Mouse (Mus musculus): ENCODE measurements around the gene Phlpp1. TPM values are rescaled to one million over a fixed set of nuclear protein-coding genes. Genes with fewer than 3 reads are reported as not detected.

The Phlpp1 gene
- polyA plus RNA-seq, 1 experiment from 2014 or later = 3.5 TPM

- Histone ChIP-seq H3K27ac (no peak overlapping the region), H3K9me3 (no peaks in the 10 kb centered on the region), H3K4me1 (no peaks in the 10 kb centered on the region; the same call in 1 of the 2 replicates), H3K36me3 (no peaks in the 10 kb centered on the region), H3K9ac (no peak overlapping the region), H3K4me3 (replicated peaks) (no peak overlapping the region), H3K4me2 (no peak overlapping the region), H3K27me3 (replicated peaks) (no peaks in the 10 kb centered on the region)
- ATAC-seq (ENCODE audit: insufficient read depth, low FRiP score, low read depth) = no peak
- 26% methylated on average over 1 of the region's 1 CpGs for WGBS
Measured at GRCm38 (mm10) chr1:106380465-106380864, 208.9 kb downstream of the Phlpp1 start.

GRCm38 (mm10) chr1:106386542-106386941 is 215.0 kb downstream of the Phlpp1 start:
- Histone ChIP-seq H3K27me3 (replicated peaks) (no peaks in the 10 kb centered on the region), H3K9me3 (no peaks in the 10 kb centered on the region), H3K4me1 (no peaks in the 10 kb centered on the region), H3K9ac (no peak overlapping the region), H3K36me3 (no peaks in the 10 kb centered on the region), H3K27ac (no peak overlapping the region), H3K4me3 (replicated peaks) (no peak overlapping the region), H3K4me2 (no peak overlapping the region)
- ATAC-seq (ENCODE audit: insufficient read depth, low FRiP score, low read depth) = no peak
- 61% methylated on average over 5 of the region's 5 CpGs for WGBS

DNA sequence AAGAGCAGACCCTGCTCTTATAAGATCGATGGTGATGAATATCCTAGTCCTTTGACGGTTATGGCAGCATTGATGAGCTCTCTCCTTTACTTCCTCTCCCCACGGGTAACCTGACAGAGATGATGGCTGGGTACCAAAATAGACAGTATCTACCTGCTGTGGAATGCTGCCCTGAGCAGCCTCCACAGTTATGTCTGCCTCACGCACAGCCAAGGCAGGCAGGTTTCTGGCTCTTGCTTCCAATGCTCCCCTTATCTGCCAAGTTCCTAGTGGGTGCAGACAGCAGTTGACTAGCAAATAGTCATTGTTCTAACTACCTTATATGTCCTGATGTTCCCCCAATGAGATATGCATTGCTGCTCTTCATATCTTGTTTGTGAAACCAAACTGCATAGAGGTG is 215.7 kb downstream of the Phlpp1 start:
- WGBS = 88% methylated on average over 4 of the region's 4 CpGs
- H3K4me2 ChIP-seq = no peak overlapping the region
- H3K9ac ChIP-seq = no peak overlapping the region
- no peak overlapping the region for H3K27ac ChIP-seq
- H3K9me3 ChIP-seq = no peaks in the 10 kb centered on the region
- no peaks in the 10 kb centered on the region for H3K4me1 ChIP-seq
- H3K36me3 ChIP-seq = no peaks in the 10 kb centered on the region
- no peak overlapping the region for H3K4me3 ChIP-seq (replicated peaks)
- no peaks in the 10 kb centered on the region for H3K27me3 ChIP-seq (replicated peaks)
- no peak for ATAC-seq (ENCODE audit: insufficient read depth, low FRiP score, low read depth)

GRCm38 (mm10) chr1:106389673-106390072 is 218.1 kb downstream of the Phlpp1 start:
- ATAC-seq (ENCODE audit: insufficient read depth, low FRiP score, low read depth) = no peak
- no peaks in the 10 kb centered on the region for H3K27me3 ChIP-seq (replicated peaks)
- no peak overlapping the region for H3K9ac ChIP-seq
- H3K4me1 ChIP-seq = no peaks in the 10 kb centered on the region
- no peak overlapping the region for H3K4me3 ChIP-seq (replicated peaks)
- no peak overlapping the region for H3K27ac ChIP-seq
- 11% methylated on average over 5 of the region's 5 CpGs for WGBS
- no peaks in the 10 kb centered on the region for H3K9me3 ChIP-seq
- no peaks in the 10 kb centered on the region for H3K36me3 ChIP-seq
- no peak overlapping the region for H3K4me2 ChIP-seq

GRCm38 (mm10) chr1:106393072-106393471 is 221.5 kb downstream of the Phlpp1 start:
- Histone ChIP-seq H3K9me3 (no peaks in the 10 kb centered on the region), H3K27me3 (replicated peaks) (no peaks in the 10 kb centered on the region), H3K4me3 (replicated peaks) (no peak overlapping the region), H3K9ac (no peak overlapping the region), H3K36me3 (no peaks in the 10 kb centered on the region), H3K4me1 (no peaks in the 10 kb centered on the region), H3K27ac (no peak overlapping the region), H3K4me2 (no peak overlapping the region)
- ATAC-seq (ENCODE audit: insufficient read depth, low FRiP score, low read depth) = no peak
- WGBS = 83% methylated on average over 6 of the region's 6 CpGs

DNA sequence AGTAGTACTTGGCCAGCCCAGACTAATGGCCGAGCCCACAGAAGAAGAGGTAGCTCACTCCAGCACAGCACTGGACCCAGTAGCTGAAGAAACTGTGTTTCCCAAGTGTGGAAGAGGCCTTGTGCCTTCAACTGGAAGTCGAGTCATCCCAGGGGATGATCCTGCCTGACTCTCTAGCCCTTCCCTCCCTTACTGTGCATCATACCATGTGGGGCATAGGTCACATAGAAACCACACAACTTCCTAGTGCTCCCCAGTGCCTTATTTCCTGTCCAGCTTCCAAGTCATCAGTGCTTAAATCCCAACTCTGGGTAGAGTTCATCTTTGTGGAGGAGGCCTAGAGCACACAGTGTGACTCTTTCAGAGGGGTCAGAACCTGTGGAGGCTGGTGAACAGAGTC is 223.1 kb downstream of the Phlpp1 start:
- H3K4me1 ChIP-seq = no peaks in the 10 kb centered on the region
- H3K36me3 ChIP-seq = no peaks in the 10 kb centered on the region
- H3K9me3 ChIP-seq = no peaks in the 10 kb centered on the region
- H3K27ac ChIP-seq = no peak overlapping the region
- no peak overlapping the region for H3K4me2 ChIP-seq
- no peak overlapping the region for H3K9ac ChIP-seq
- no peak overlapping the region for H3K4me3 ChIP-seq (replicated peaks)
- no peak for ATAC-seq (ENCODE audit: insufficient read depth, low FRiP score, low read depth)
- H3K27me3 ChIP-seq (replicated peaks) = no peaks in the 10 kb centered on the region
- WGBS = 79% methylated on average over 2 of the region's 2 CpGs

GRCm38 (mm10) chr1:106395476-106395875 is 223.9 kb downstream of the Phlpp1 start:
- no peak overlapping the region for H3K4me2 ChIP-seq
- no peaks in the 10 kb centered on the region for H3K27me3 ChIP-seq (replicated peaks)
- no peaks in the 10 kb centered on the region for H3K36me3 ChIP-seq
- no peaks in the 10 kb centered on the region for H3K4me1 ChIP-seq
- H3K9me3 ChIP-seq = no peaks in the 10 kb centered on the region
- 7% methylated on average over 2 of the region's 2 CpGs for WGBS
- no peak overlapping the region for H3K9ac ChIP-seq
- no peak overlapping the region for H3K27ac ChIP-seq
- no peak overlapping the region for H3K4me3 ChIP-seq (replicated peaks)
- peak; percentile 47; the same call in 1 of the 2 replicates for ATAC-seq (ENCODE audit: insufficient read depth, low FRiP score, low read depth)

- no peak overlapping the region for H3K4me2 ChIP-seq
- no peaks in the 10 kb centered on the region for H3K9me3 ChIP-seq
- no peak overlapping the region for H3K27ac ChIP-seq
- H3K4me3 ChIP-seq (replicated peaks) = no peak overlapping the region
- no peaks in the 10 kb centered on the region for H3K36me3 ChIP-seq
- H3K9ac ChIP-seq = no peak overlapping the region
- H3K4me1 ChIP-seq = no peaks in the 10 kb centered on the region
- no peak for ATAC-seq (ENCODE audit: insufficient read depth, low FRiP score, low read depth)
- 57% methylated on average over 11 of the region's 11 CpGs for WGBS
- H3K27me3 ChIP-seq (replicated peaks) = no peaks in the 10 kb centered on the region
Measured at GRCm38 (mm10) chr1:106400900-106401634, 229.5 kb downstream of the Phlpp1 start.

DNA sequence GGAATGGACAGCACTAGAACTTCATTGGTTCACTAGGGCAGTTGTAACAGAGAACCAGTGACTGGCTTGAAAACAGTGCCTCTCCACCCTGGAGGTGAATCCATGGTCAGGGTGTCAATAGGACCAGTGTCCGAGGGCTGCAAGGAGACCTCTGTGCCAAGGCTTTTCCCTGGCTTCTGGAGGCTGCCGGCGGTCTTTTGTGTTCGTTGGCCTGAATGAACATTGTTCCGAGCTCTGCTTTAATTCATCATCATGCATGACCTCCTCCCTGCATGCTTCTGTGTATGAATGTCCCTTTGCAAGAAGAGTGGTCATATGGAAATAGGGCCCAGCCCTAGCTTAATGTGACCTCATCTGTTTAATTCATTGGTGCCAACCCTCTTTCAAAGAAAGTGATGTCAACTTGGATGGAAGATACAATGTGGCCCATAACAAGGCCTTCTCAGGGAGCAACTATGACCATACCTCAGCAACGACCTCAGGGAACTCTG is 231.5 kb downstream of the Phlpp1 start:
- H3K4me3 ChIP-seq (replicated peaks) = no peak overlapping the region
- no peak overlapping the region for H3K4me2 ChIP-seq
- no peak for ATAC-seq (ENCODE audit: insufficient read depth, low FRiP score, low read depth)
- WGBS = 79% methylated on average over 6 of the region's 6 CpGs
- H3K9ac ChIP-seq = no peak overlapping the region
- H3K36me3 ChIP-seq = no peaks in the 10 kb centered on the region
- no peaks in the 10 kb centered on the region for H3K27me3 ChIP-seq (replicated peaks)
- H3K9me3 ChIP-seq = no peaks in the 10 kb centered on the region
- H3K27ac ChIP-seq = no peak overlapping the region
- H3K4me1 ChIP-seq = no peaks in the 10 kb centered on the region

- Histone ChIP-seq H3K9me3 (no peaks in the 10 kb centered on the region), H3K9ac (no peak overlapping the region), H3K27me3 (replicated peaks) (no peaks in the 10 kb centered on the region), H3K4me3 (replicated peaks) (no peak overlapping the region), H3K4me1 (no peaks in the 10 kb centered on the region), H3K4me2 (no peak overlapping the region), H3K36me3 (no peaks in the 10 kb centered on the region), H3K27ac (no peak overlapping the region)
- no peak for ATAC-seq (ENCODE audit: insufficient read depth, low FRiP score, low read depth)
- 46% methylated on average over 1 of the region's 1 CpGs for WGBS
Measured at GRCm38 (mm10) chr1:106406852-106407251, 235.3 kb downstream of the Phlpp1 start.

- 60% methylated on average over 7 of the region's 7 CpGs for WGBS
- Histone ChIP-seq H3K4me2 (no peak overlapping the region), H3K9ac (no peak overlapping the region), H3K4me3 (replicated peaks) (no peak overlapping the region), H3K4me1 (no peaks in the 10 kb centered on the region), H3K27me3 (replicated peaks) (no peaks in the 10 kb centered on the region), H3K27ac (no peak overlapping the region), H3K36me3 (no peaks in the 10 kb centered on the region), H3K9me3 (no peaks in the 10 kb centered on the region)
- no peak; the same call in 1 of the 2 replicates for ATAC-seq (ENCODE audit: insufficient read depth, low FRiP score, low read depth)
Measured at GRCm38 (mm10) chr1:106407963-106408440, 236.4 kb downstream of the Phlpp1 start.

DNA sequence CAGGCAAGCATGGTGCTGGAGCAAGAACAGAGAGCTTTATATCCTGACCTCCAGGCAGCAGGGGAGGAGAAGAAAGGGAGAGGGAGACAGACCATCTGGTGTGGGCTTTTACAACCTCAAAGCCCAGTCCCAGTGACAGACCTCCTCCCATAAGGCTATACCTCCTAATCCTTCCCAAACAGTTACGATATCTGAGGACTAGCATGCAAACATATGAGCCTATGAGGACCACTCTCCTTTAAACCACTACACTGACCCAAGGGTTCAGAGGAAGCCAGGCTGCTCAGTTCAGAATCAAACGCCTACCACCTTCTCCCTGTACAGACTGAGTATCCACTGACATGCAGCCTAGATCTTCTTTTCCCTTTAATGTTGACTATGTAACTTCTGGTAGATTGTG is 239.3 kb downstream of the Phlpp1 start:
- no peak overlapping the region for H3K4me3 ChIP-seq (replicated peaks)
- no peaks in the 10 kb centered on the region for H3K4me1 ChIP-seq
- no peak overlapping the region for H3K9ac ChIP-seq
- ATAC-seq (ENCODE audit: insufficient read depth, low FRiP score, low read depth) = no peak
- H3K36me3 ChIP-seq = no peaks in the 10 kb centered on the region
- H3K27ac ChIP-seq = no peak overlapping the region
- no peaks in the 10 kb centered on the region for H3K27me3 ChIP-seq (replicated peaks)
- 63% methylated on average over 2 of the region's 2 CpGs for WGBS
- no peaks in the 10 kb centered on the region for H3K9me3 ChIP-seq
- no peak overlapping the region for H3K4me2 ChIP-seq
